Mouse (Mus musculus): ENCODE results near the gene Hap1.

GRCm38 (mm10) chr11:100327761-100328160, 28.2 kb downstream of the Hap1 start:
- no peak for TF ChIP-seq GATA1 (IDR thresholded peaks at IDR 0.05; ENCODE audit: borderline replicate concordance, low read length)
- no peak for TF ChIP-seq FLI1 (IDR thresholded peaks at IDR 0.05; ENCODE audit: low read length)

Data from megakaryocyte, embryonic 14.5 days (primary cell).